Mouse (Mus musculus) bone marrow, adult 2 months (tissue): Measurements from ENCODE around the gene Odf3l1.

Experiments used
- CTCF ChIP-seq: fragments of 200-500 bp; IDR thresholded peaks from 2 replicates; pipeline ENCODE4 v1.5.1; 2011; ENCODE audit warnings: low read length, control low read depth; ENCODE audit not compliant: control insufficient read depth, insufficient read depth
- POLR2A ChIP-seq: fragments of 200-500 bp; IDR thresholded peaks from 2 replicates; pipeline ENCODE4 v1.6.1; 2011; ENCODE audit warnings: low read depth, mild to moderate bottlenecking, control low read depth, low read length, borderline replicate concordance; ENCODE audit not compliant: control insufficient read depth

- TF ChIP-seq CTCF (peak; percentile 45; the same call in 1 of the 2 replicates), POLR2A (no peak)
Measured at GRCm38 (mm10) chr9:56886113-56886512, 21.6 kb upstream of the Odf3l1 start.
